Mouse (Mus musculus): Measurements from ENCODE around the gene Aars. TPM values are rescaled to one million over a fixed set of nuclear protein-coding genes. Genes with fewer than 3 reads are reported as not detected.
"Not testable (repeated sequence)": the region's sequence is repeated elsewhere in the genome, so short reads cannot be mapped to it uniquely, and the experiment has no call there.

Aars gene
- 31.7 and 35.4 TPM in 2 replicates for polyA plus RNA-seq (2014; fragmentation: Nextera tagmentation; extraction: Ambion mirVana)

GRCm38 (mm10) chr8:111032916-111033315 lies at the start of gene Aars:
Gene Aars (plus strand): TSS chr8:111033144.
- peak within 1 kb of the TSS; percentile 77 for H3K4me2 ChIP-seq (ENCODE audit: low read length)
- peak within 1 kb of the TSS; percentile 76 to 89 for H3K27ac ChIP-seq (replicated peaks in 1 of 2; ENCODE audit: control insufficient read depth in 1 of 2, insufficient read depth in 1 of 2, low read depth in 2 of 2, low read length in 2 of 2)
- peak within 1 kb of the TSS; percentile 73 to 98 for H3K4me3 ChIP-seq (ENCODE audit: control insufficient read depth in 1 of 2, insufficient read depth in 1 of 2, low read depth in 1 of 2, low read length in 2 of 2)
- WGBS: 95% methylated on average over 7 of the region's 7 CpGs
- H3K9me3 ChIP-seq (ENCODE audit: control insufficient read depth, low read length): no peaks in the 10 kb centered on the region
- peaks cover 3 to 16% of the 10 kb centered on the region in 2 experiments for H3K4me1 ChIP-seq (ENCODE audit: control insufficient read depth in 2 of 2, insufficient read depth in 2 of 2, low read length in 2 of 2)
- H3K36me3 ChIP-seq (ENCODE audit: control insufficient read depth, insufficient read depth, low read length): peaks cover 17% of the 10 kb centered on the region
- H3K9ac ChIP-seq (ENCODE audit: low read length): peak within 1 kb of the TSS; percentile 80
- H3K27me3 ChIP-seq (ENCODE audit: control insufficient read depth, insufficient read depth, low read length): no peaks in the 10 kb centered on the region
- ATAC-seq (ENCODE audit: insufficient number of reproducible peaks, insufficient read depth, low FRiP score, low read depth): no peak

DNA sequence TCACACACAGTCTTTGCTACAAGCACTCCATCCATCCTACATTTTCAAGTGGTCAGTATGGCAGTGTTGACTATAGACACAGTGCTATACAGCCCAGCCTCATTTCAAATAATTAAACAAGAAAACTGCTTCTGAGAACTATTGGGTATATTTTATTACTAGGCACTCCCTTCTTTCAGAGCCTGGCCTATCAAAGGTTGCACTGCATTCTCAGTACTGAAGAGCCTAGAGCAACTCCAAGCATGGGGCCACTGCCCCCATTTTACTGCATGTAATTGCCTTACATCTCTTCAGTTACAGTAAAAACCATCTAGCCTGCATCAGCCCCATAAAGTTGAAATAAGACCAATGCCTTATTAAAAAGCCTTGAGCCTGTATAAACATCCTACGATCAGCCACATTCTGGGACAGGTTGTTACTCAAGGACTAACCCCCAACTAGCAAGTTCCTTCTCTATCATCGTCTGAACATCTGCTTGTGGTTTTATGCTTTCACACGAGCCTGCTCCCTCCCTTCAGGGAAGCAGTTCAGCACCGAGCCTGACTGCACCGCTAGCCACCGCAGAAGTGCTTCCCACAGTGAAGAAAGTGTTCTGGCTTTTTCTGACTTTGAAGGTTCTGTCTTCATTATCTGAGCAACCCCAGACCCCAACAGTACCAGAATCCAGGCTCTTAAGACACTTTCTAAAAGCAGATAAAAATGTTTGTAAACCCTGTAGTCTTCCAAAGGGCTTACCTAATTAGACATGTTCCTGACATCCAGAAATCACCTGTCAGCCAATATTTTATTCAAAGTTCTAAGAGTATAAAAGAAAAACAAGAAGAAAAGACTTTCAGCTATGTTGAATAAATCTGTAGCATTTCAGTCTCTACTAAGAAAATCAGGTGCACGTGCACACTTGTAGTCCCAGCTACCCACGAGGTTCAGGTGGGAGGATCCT lies 44.9 kb upstream of the Aars start:
- Histone ChIP-seq H3K27me3 (ENCODE audit: control insufficient read depth, insufficient read depth, low read length) (no peaks in the 10 kb centered on the region), H3K9ac (ENCODE audit: low read length) (no peak overlapping the region), H3K27ac (replicated peaks in 1 of 2; ENCODE audit: control insufficient read depth in 1 of 2, insufficient read depth in 1 of 2, low read depth in 2 of 2, low read length in 2 of 2) (no peak overlapping the region), H3K36me3 (ENCODE audit: control insufficient read depth, insufficient read depth, low read length) (peaks cover 95% of the 10 kb centered on the region), H3K4me3 (ENCODE audit: control insufficient read depth in 1 of 2, insufficient read depth in 1 of 2, low read depth in 1 of 2, low read length in 2 of 2) (no peak overlapping the region), H3K4me1 (ENCODE audit: control insufficient read depth in 2 of 2, insufficient read depth in 2 of 2, low read length in 2 of 2) (no peaks in the 10 kb centered on the region), H3K4me2 (ENCODE audit: low read length) (no peak overlapping the region), H3K9me3 (ENCODE audit: control insufficient read depth, low read length) (no peaks in the 10 kb centered on the region)
- no peak for ATAC-seq (ENCODE audit: insufficient number of reproducible peaks, insufficient read depth, low FRiP score, low read depth)
- WGBS: 79% methylated on average over 8 of the region's 8 CpGs

- Histone ChIP-seq H3K36me3 (ENCODE audit: control insufficient read depth, insufficient read depth, low read length) (peaks cover 87% of the 10 kb centered on the region), H3K4me1 (ENCODE audit: control insufficient read depth in 2 of 2, insufficient read depth in 2 of 2, low read length in 2 of 2) (no peaks in the 10 kb centered on the region), H3K9me3 (ENCODE audit: control insufficient read depth, low read length) (no peaks in the 10 kb centered on the region), H3K27ac (replicated peaks in 1 of 2; ENCODE audit: control insufficient read depth in 1 of 2, insufficient read depth in 1 of 2, low read depth in 2 of 2, low read length in 2 of 2) (no peak overlapping the region), H3K9ac (ENCODE audit: low read length) (no peak overlapping the region), H3K4me2 (ENCODE audit: low read length) (no peak overlapping the region), H3K27me3 (ENCODE audit: control insufficient read depth, insufficient read depth, low read length) (no peaks in the 10 kb centered on the region), H3K4me3 (ENCODE audit: control insufficient read depth in 1 of 2, insufficient read depth in 1 of 2, low read depth in 1 of 2, low read length in 2 of 2) (no peak overlapping the region)
- 80% methylated on average over 9 of the region's 9 CpGs for WGBS
- no peak for ATAC-seq (ENCODE audit: insufficient number of reproducible peaks, insufficient read depth, low FRiP score, low read depth)
Observed at GRCm38 (mm10) chr8:110990017-110990416, 42.9 kb upstream of the Aars start.

DNA sequence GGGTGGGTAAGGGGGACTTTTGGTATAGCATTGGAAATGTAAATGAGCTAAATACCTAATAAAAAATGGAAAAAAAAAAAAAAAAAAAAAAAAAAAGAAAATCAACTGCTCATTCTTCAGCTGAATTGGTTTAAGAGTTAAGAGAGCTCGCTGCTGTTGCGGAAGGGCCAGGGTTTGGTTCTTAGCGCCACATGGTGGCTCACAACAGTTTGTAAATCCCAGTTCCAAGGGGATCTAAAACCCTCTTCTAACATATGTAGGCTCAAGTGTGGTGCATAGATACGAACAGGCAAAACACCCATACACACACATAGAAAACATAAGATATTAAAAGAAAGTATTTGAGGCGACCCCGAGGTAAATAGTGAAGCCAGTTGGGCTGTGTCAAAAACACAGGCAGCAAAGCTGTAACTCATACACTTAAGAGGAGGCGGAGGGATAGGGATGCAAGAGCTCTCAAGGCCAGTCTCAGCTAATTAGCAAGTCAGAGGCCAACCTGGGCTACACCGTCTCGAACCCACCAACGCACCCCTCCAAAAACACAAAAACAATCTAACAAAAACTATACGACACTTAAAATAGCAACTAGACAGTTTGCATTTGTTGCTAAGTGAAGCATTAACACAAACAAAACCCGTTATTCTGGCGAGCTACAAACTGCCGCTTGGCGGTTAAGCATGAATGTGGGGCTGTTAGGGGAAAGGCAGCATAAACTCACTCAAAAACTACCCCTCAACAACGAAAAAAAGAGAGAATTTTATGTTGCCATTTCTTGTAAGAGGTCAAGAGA lies 36.1 kb upstream of the Aars start:
- Histone ChIP-seq H3K4me1 (ENCODE audit: control insufficient read depth in 2 of 2, insufficient read depth in 2 of 2, low read length in 2 of 2) (peaks cover 0 to 12% of the 10 kb centered on the region in 2 experiments; a peak in 2 of 4 replicates), H3K9me3 (ENCODE audit: control insufficient read depth, low read length) (no peaks in the 10 kb centered on the region), H3K4me3 (ENCODE audit: control insufficient read depth in 1 of 2, insufficient read depth in 1 of 2, low read depth in 1 of 2, low read length in 2 of 2) (peak overlapping the region; percentile 83 to 87), H3K9ac (ENCODE audit: low read length) (peak overlapping the region; percentile 88), H3K36me3 (ENCODE audit: control insufficient read depth, insufficient read depth, low read length) (peaks cover 25% of the 10 kb centered on the region), H3K27me3 (ENCODE audit: control insufficient read depth, insufficient read depth, low read length) (no peaks in the 10 kb centered on the region), H3K27ac (replicated peaks in 1 of 2; ENCODE audit: control insufficient read depth in 1 of 2, insufficient read depth in 1 of 2, low read depth in 2 of 2, low read length in 2 of 2) (peak overlapping the region; percentile 80 to 88; a peak in 3 of 4 replicates), H3K4me2 (ENCODE audit: low read length) (peak overlapping the region; percentile 78)
- no peak for ATAC-seq (ENCODE audit: insufficient number of reproducible peaks, insufficient read depth, low FRiP score, low read depth)
- WGBS: 33% methylated on average over 16 of the region's 16 CpGs

GRCm38 (mm10) chr8:110997547-110998531 lies 35.1 kb upstream of the Aars start, which contains the start of gene Ddx19a:
Gene Ddx19a (minus strand): TSS chr8:110997800.
- 4% methylated on average over 58 of the region's 58 CpGs for WGBS
- peak within 1 kb of the TSS; percentile 88 for H3K9ac ChIP-seq (ENCODE audit: low read length)
- H3K4me2 ChIP-seq (ENCODE audit: low read length): peak within 1 kb of the TSS; percentile 78
- H3K9me3 ChIP-seq (ENCODE audit: control insufficient read depth, low read length): no peaks in the 10 kb centered on the region
- peaks cover 15% of the 10 kb centered on the region for H3K36me3 ChIP-seq (ENCODE audit: control insufficient read depth, insufficient read depth, low read length)
- H3K27ac ChIP-seq (replicated peaks in 1 of 2; ENCODE audit: control insufficient read depth in 1 of 2, insufficient read depth in 1 of 2, low read depth in 2 of 2, low read length in 2 of 2): peak within 1 kb of the TSS; percentile 80 to 88
- H3K4me1 ChIP-seq (ENCODE audit: control insufficient read depth in 2 of 2, insufficient read depth in 2 of 2, low read length in 2 of 2): peaks cover 0 to 12% of the 10 kb centered on the region in 2 experiments; a peak in 2 of 4 replicates
- H3K4me3 ChIP-seq (ENCODE audit: control insufficient read depth in 1 of 2, insufficient read depth in 1 of 2, low read depth in 1 of 2, low read length in 2 of 2): peak within 1 kb of the TSS; percentile 83 to 87
- no peaks in the 10 kb centered on the region for H3K27me3 ChIP-seq (ENCODE audit: control insufficient read depth, insufficient read depth, low read length)
- ATAC-seq (ENCODE audit: insufficient number of reproducible peaks, insufficient read depth, low FRiP score, low read depth): peak; percentile 82

- H3K36me3 ChIP-seq (ENCODE audit: control insufficient read depth, insufficient read depth, low read length): peaks cover 59% of the 10 kb centered on the region
- H3K9me3 ChIP-seq (ENCODE audit: control insufficient read depth, low read length); H3K4me1 ChIP-seq (ENCODE audit: control insufficient read depth in 2 of 2, insufficient read depth in 2 of 2, low read length in 2 of 2); H3K27ac ChIP-seq (replicated peaks in 1 of 2; ENCODE audit: control insufficient read depth in 1 of 2, insufficient read depth in 1 of 2, low read depth in 2 of 2, low read length in 2 of 2); H3K4me2 ChIP-seq (ENCODE audit: low read length); H3K27me3 ChIP-seq (ENCODE audit: control insufficient read depth, insufficient read depth, low read length); ATAC-seq (ENCODE audit: insufficient number of reproducible peaks, insufficient read depth, low FRiP score, low read depth); H3K4me3 ChIP-seq (ENCODE audit: control insufficient read depth in 1 of 2, insufficient read depth in 1 of 2, low read depth in 1 of 2, low read length in 2 of 2); H3K9ac ChIP-seq (ENCODE audit: low read length): not testable (repeated sequence)
- WGBS: 86% methylated on average over 8 of the region's 10 CpGs
Observed at GRCm38 (mm10) chr8:111010230-111010991, 22.5 kb upstream of the Aars start.
